Mouse (Mus musculus) liver, adult 2 months (tissue): ENCODE data around the gene Nkx2-5.

Source experiments
- CTCF ChIP-seq: fragments of 200-500 bp; IDR thresholded peaks from 2 replicates; pipeline ENCODE4 v1.5.1; 2011; ENCODE audit warnings: low read depth, low read length, control low read depth
- POLR2A ChIP-seq: fragments of 200-500 bp; IDR thresholded peaks from 2 replicates; pipeline ENCODE4 v1.6.1; 2011; ENCODE audit warnings: low read length, control low read depth; ENCODE audit not compliant: insufficient read depth; ENCODE audit errors: extremely low read depth

- TF ChIP-seq CTCF (no peak), POLR2A (no peak)
These were observed 48.7 kb upstream of the Nkx2-5 start for GRCm38 (mm10) chr17:26893492-26893891.
